Mouse (Mus musculus): ENCODE measurements at regions not wholly inside any gene's neighbourhood (a gene's known extent, or its start where the extent isn't known, plus 50 kb on each side); places are given as distances from the start of the nearest gene placed in this dataset.

DNA sequence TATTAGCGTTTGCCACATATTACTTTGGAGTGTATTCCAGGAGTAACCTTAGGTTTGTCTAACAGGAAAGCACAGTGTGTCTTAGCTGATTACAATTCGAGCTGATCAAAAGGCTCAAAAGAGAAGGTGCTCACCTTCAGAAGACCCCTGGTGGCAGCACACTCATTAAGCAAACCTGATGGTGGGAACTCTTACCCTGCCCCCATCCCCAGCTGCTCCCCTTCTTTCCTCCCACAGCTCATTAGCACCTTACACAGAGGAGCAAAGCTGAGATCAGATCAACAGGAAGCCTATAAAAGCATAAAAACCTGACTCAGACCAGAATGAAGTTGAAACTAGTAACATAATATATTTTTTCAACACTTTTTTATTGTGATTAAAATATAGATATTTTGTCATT is 101.7 kb upstream of the Kiz start:
- TF ChIP-seq CTCF (IDR thresholded peaks at IDR 0.05): no peak

DNA sequence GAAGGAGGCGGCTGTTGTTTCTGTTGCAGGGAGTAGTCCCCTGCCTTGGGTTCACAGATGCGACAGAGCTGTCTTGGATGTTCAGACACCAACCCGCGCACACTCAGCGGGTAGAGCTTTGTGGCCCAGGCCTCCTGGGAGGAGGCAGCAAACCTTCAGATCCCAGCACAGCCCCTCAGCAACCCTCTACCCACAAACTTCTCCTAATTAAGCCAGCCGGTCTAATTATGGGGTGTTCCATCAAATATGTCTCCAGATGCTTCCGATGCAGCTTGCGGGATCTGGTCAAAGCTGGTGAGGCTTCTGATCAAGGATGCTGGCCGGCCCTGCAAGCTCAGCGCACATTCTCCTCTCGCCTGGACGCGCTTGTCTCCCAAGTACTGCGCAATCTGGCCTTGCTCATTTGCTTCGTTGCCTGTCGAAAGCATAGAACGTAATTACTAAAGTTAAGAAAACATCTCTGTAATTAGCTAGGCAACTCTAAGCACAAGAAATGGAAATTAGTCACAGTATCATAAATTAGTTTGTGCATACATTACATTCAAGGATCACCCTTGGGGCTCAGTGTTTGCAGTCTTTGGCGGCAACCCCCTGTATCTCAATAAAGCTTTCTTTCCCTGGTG is 92.0 kb upstream of the Kiz start:
- intact Hi-C loops (cut with DNase I): no loop called here
- Histone ChIP-seq H3K27ac (no peak overlapping the region), H3K4me3 (no peak overlapping the region)
- no peak for TF ChIP-seq CTCF (IDR thresholded peaks at IDR 0.05)
- no peak for DNase-seq

More for the DNA sequence above, 101.7 kb upstream of the Kiz start:
- intact Hi-C loops (cut with DNase I): no loop called here
- no peak for DNase-seq
- no peak overlapping the region for H3K27ac ChIP-seq
- H3K4me3 ChIP-seq: no peak overlapping the region

DNA sequence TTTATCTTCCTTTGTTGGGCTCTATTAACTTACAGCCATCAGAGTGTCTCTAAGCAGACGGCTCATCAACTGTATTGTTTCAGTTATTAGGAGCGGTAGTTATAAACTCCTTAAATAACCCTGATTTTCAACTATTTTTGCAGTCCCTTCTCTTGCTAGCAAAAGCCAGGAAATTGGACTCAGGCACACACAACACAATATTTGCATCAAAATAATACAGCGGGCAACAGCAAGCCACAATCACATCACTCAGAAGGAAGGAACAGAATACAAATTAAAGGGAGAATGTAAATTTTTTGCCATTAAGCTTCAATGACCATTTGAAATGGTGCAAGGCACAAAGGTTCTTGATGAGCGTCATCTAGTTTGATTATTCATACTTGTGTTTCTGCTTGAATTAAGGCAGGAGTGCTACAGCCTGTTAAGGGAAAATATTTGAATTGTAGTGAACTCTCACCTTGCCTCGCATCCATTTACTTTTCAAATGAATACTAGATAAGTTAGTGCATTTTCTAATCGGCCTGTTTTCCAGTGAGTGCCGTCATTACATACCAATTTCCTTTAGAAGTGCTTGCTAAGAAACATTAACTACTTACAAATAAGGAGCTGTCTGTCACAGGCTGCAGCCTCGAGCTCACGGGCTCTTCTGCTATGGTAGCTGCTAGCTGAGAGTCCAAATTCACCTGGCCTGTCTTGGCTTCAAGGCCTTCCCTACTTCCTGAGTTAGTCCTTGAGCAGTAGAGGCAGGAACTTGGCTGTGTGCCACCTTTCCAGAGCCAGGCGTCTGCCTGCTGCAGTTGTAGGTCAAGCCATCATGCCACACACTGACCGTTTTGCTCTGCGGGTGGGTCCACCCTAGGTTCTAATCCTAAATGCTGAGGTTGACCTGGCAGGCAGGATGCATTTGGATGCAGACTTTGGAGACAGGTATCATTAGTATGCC is 91.1 kb upstream of the Kiz start:
- TF ChIP-seq CTCF (IDR thresholded peaks at IDR 0.05): no peak
- Histone ChIP-seq H3K4me3 (no peak overlapping the region), H3K27ac (no peak overlapping the region)
- no peak for DNase-seq
- intact Hi-C loops (cut with DNase I): no loop called here

DNA sequence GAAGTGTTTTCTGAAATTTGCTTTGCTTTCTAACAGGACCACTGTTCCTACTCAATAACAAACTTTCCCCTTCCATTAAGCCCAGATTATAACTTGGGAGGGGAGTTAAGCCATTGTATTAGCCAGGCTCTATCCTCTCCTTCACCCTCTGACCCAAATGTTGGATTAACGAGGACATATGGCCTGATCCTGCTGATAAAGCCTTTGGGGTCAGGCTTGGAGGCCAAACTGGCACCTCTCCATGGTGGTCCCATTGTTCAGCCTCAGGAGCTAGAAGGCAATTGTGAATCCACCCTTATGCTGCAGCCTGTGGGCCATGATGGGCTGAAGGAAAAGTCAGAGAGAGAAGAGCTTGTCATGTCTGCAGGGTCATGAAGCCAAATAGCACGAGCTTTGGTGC is 80.8 kb upstream of the Kiz start:
- TF ChIP-seq CTCF (IDR thresholded peaks at IDR 0.05): no peak
- no peak for DNase-seq
- Histone ChIP-seq H3K27ac (no peak overlapping the region), H3K4me3 (no peak overlapping the region)
- intact Hi-C loops (cut with DNase I): no loop called here

DNA sequence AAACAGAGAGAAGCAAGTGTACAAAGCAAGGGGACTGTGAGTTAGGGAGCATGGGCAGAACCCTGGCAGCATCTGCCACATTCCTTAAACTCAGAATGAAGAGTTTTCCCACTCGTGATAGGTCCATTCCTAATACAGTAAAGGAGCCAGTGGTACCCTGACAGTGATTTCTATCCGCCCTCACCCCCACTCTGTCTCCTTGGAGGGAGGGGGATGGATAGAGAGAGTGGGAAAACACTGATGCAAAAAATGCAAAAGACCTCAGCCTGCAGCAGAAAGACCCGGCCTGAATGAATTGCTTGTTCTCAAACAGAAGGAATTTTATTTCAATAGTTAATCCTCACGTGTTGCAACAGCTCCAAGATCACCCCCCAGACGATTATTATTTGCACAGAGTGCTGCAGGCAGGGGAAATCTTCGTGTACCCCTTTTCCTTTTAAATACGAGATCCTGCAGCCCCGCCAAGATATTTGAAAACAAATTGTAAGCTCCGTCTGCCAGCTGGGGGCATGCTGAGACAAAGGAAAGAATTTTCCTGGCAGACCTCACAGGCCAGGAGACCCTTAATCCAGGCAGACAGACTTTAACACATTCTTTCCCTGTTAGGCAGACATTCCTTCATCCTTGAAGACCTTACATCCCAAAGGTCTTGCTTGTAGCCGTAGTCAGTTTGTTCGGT is 68.4 kb upstream of the Kiz start:
- intact Hi-C loops (cut with DNase I): no loop called here
- TF ChIP-seq CTCF (IDR thresholded peaks at IDR 0.05): no peak
- H3K27ac ChIP-seq: no peak overlapping the region
- DNase-seq: no peak
- no peak overlapping the region for H3K4me3 ChIP-seq

DNA sequence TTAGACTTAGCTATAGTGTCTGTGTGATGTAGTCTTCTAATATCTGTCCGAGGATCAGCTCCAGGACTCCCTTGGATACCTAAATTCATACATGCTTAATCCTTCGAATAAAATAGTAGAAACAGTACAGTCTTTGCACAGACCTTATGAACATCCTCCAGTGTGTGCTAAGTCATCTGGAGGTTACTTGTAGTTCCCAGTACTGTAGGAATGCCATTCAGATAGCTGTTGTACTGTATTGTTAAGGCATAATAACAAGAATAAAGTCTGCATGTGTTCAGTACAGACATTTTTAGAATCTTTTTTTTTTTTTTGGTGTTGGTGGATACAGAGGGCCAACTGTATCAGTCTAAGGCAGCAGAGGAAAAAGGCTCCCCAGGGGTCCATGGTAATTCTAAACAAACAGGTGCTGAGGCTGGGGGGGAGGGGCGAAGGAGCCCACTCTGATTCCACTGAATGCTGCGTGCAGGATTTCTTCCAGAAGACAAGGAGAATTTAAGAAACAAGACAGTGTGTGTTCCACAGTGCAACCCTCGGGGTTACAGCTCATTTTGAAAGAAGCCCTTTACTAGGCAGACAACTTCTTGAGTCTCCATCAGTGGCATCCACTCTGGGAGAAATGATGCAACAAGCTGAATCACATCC is 67.7 kb upstream of the Kiz start:
- H3K4me3 ChIP-seq: no peak overlapping the region
- intact Hi-C loops (cut with DNase I): no loop called here
- no peak for DNase-seq
- no peak overlapping the region for H3K27ac ChIP-seq
- TF ChIP-seq CTCF (IDR thresholded peaks at IDR 0.05): no peak

DNA sequence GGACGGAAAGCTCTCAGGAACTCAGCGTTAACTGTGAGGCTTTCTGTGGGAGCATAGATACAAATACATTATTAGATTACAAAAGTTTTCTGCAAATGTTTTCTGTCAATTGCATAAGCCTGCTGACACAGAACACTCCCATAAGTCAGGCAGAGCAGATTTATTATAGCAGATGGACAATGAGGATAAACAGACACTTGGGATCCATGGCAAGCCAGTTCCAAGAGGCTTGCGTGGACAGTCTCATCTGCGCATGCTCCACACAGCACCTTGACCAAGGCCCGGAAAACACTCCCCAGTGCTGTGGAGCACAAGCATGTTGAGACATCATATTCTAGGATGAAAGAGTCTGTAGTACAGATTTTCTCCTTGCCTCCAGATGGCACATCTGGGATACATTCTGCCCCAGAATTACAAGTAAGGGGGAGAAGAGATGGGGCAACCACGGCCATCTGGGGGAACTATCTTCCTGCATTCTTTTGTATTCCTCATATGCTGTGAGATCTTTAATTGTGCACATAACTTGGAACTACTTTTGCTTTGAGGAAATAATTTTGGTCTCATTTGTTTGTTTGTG is 62.7 kb upstream of the Kiz start:
- DNase-seq: no peak
- intact Hi-C loops (cut with DNase I): no loop called here
- Histone ChIP-seq H3K27ac (no peak overlapping the region), H3K4me3 (no peak overlapping the region)
- no peak for TF ChIP-seq CTCF (IDR thresholded peaks at IDR 0.05)

DNA sequence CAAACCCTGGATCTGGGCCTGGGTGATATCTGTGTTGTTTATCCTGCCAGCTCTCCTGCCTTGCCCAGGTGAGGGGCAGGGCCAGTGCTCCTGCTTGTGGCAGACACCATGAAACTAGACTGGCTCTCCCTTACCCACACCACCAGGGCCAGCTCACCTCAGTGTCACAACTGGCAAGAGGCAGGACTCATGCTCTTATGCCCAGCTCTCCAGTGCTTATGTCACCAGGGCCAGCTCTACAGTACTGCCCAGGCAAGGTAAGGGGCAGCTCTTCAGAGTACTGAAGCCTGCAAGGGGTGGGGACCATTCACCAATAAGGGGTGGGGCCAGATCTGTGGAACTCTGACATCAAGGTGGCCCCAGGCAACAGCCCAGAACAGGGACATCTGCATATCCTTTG is 52.7 kb upstream of the Kiz start:
- TF ChIP-seq CTCF (IDR thresholded peaks at IDR 0.05): no peak

More for the DNA sequence above, 52.7 kb upstream of the Kiz start:
- H3K27ac ChIP-seq: no peak overlapping the region
- intact Hi-C loops (cut with DNase I): loop anchor here (10.0 kb wide), 1 partner anchor 1318 kb away; no protein-coding TSS in a partner anchor
- no peak overlapping the region for H3K4me3 ChIP-seq
- DNase-seq: no peak

All from gastrocnemius, adult 2 months (tissue).